Mouse (Mus musculus) liver, adult 2 months (tissue): ENCODE data around the gene Rbfox3.

ENCODE experiments used
- CTCF ChIP-seq: fragments of 200-500 bp; IDR thresholded peaks from 2 replicates; pipeline ENCODE4 v1.5.1; 2011; ENCODE audit warnings: low read depth, low read length, control low read depth
- POLR2A ChIP-seq: fragments of 200-500 bp; IDR thresholded peaks from 2 replicates; pipeline ENCODE4 v1.6.1; 2011; ENCODE audit warnings: low read length, control low read depth; ENCODE audit not compliant: insufficient read depth; ENCODE audit errors: extremely low read depth

- TF ChIP-seq CTCF (no peak), POLR2A (no peak)
Measured at GRCm38 (mm10) chr11:118530313-118530712, 381.1 kb downstream of the Rbfox3 start.
